Mouse (Mus musculus): ENCODE results near the gene Palld.

GRCm38 (mm10) chr8:61556219-61556618 lies 346.3 kb downstream of the Palld start:
- TF ChIP-seq CTCF (IDR thresholded peaks at IDR 0.05; ENCODE audit: extremely low read depth, insufficient read length, insufficient replicate concordance, low read depth, low read length) (no peak), POLR2A (IDR thresholded peaks at IDR 0.05; ENCODE audit: low read depth, low read length) (no peak)

Data from small intestine, adult 2 months (tissue).